Mouse (Mus musculus): ENCODE measurements at regions not wholly inside any gene's neighbourhood (a gene's known extent, or its start where the extent isn't known, plus 50 kb on each side); places are given as distances from the start of the nearest gene placed in this dataset.

DNA sequence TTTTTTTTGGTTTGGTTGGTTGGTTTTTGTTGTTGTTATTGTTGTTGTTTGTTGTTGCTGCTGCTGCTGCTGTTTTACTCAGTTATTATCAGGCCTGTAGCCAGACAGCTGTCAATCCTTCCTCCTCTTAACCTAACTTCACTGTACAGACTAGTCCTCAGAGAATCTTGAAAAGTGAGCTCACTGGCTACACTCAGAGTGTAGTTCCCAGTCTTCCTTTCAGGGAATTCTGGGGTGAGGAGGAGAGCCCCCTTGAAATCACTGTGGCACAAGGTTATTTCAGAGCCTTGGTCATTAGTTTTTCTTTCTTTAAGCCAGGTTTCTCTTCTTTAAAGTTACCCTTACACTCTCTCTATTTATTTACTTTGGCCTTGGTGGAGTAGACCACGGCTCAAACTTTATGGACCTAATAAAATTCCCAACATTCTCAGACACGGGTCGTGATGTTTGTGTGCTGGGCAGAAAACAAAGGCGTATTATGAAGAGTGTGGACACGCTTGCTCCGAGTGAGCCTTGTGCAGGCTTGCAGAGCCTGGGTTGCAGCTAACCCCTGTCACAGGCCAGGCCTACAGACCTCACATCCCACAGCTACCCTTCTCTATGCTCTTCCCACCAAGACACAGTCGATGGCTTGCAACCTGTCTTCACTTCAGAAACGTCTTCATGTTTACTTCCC is 156.9 kb upstream of the Sfrp2 start:
- TF ChIP-seq POLR2A (IDR thresholded peaks at IDR 0.05; ENCODE audit: low read depth, low read length) (no peak), CTCF (IDR thresholded peaks at IDR 0.05; ENCODE audit: extremely low read depth, insufficient read depth, insufficient read length, insufficient replicate concordance) (no peak)

Measured in spleen, adult 2 months (tissue).